Mouse (Mus musculus) kidney, adult 11 months (tissue): ENCODE results near the gene Raver1.
A peak's percentile ranks its signal among the peaks of the same experiment; 100 is the strongest.
"Not testable (repeated sequence)": the region's sequence is repeated elsewhere in the genome, so short reads cannot be mapped to it uniquely, and the experiment has no call there.

Source experiments
- DNase-seq: peaks from one replicate; pipeline ENCODE4 v3.0.0; 2022

The Raver1 gene

DNA sequence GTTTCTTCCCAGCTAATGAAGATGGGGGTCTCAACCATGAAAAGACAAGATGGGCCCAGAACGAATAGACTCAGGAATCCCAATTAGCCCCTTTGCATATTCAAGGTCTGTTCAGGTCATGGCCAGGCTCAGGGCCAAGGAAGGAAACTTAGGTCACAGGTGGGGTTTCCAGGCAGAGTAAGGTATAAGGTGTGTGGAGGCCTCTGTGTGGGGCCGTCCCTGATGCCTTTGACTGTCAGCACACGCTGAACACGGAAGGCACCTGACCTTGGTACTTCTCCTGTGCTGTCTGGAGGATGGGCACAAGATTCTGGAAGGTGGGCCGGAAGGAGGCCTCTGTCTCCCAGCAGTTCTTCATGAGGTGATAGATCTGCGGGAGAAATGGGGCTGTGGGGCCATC lies 13.0 kb upstream of the Raver1 start:
- DNase-seq, result no peak

DNA sequence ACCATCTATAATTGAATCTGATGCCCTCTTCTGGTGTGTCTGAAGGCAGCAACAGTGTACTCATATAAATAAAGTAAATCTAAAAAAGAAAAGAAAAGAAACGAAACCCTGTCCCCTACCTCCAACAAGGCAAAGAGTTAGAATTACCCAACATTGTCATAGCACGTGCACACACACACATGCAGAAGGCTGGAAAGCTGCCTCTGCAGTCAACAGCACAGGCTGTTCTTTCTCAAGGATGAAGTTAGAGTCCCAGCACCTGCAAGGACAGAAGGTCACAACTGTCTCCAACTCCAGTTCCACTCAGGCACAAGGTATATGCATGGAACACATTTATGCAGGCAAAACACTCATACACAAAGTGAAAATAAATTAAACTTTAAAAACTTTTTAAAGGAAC lies 10.3 kb upstream of the Raver1 start:
- DNase-seq, result no peak

- DNase-seq, result no peak
These were observed 8.8 kb upstream of the Raver1 start for GRCm38 (mm10) chr9:21100447-21101161.

DNA sequence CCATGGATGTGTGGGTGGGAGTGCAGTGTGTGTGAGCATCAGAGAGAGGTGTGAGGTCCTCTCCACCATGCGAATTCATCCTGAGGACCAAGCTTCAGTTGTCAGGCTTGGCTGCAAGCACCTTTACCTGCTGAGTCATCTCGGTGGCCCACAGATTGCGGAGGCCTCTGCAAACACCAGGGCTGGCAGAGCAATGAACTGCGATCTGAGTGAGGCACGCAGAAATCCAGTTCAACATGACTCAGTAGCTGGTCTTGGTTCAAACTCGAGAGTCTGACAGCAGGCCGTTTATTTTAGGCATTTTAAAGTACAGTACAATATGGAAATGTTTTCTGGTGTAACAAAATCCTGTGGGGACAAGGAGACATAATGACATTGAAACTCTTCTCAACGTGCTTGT lies 6.0 kb upstream of the Raver1 start:
- no peak for DNase-seq

DNA sequence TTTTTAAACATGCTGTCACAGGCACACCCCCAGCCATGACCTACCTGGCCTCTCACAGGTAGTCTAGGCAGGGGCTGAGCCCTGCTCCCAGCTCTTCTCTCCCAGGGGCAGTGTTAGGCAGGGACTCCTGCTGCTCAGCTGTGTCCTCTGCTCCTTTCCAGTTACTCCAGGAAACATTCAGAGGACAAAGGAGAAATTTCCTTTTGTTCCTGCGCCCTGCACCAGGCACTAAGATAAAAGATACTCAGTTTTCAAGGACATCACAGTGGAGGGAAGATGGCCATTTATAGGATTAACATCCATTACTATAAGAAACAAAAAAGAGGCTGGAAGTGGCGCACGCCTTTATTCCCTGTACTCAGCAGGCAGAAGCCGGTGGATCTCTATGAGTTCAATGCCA lies 4.2 kb upstream of the Raver1 start:
- DNase-seq, result no peak

DNA sequence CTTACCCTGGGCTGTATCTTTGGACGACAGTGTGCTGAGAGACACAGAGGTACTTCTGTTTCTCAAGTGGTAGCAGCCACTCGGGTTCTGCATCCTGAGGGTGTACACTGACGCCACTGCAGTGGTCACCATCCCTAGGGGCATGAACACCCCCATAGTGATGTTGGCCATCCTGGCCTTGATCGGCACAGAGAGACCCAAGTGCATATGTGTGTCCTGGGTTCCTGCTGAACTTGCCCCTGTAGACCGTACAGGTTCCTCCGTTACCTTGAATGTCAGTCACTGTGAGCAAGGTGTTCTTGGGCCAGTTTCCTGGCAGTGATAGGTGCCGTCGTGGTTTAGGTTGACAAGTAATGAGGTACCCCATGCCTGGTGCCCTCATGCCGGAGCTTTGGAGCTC lies 1.6 kb upstream of the Raver1 start:
- DNase-seq, result no peak

GRCm38 (mm10) chr9:21090972-21091706 lies 669 bp downstream of the Raver1 start:
- peak; percentile 32 for DNase-seq

- DNase-seq, result no peak
These were observed 1.3 kb downstream of the Raver1 start for GRCm38 (mm10) chr9:21090537-21090936.

- no peak for DNase-seq
These were observed 8.5 kb downstream of the Raver1 start for GRCm38 (mm10) chr9:21083324-21083723.

- DNase-seq, result no peak
These were observed 10.7 kb downstream of the Raver1 start for GRCm38 (mm10) chr9:21081127-21081526.

GRCm38 (mm10) chr9:21075625-21076024 lies 16.2 kb downstream of the Raver1 start:
- no peak for DNase-seq

- no peak for DNase-seq
These were observed 17.6 kb downstream of the Raver1 start for GRCm38 (mm10) chr9:21074173-21074572.

GRCm38 (mm10) chr9:21073044-21073840 lies 18.6 kb downstream of the Raver1 start, which contains the start of the genes Gm49373 and Fdx1l:
Gene Gm49373, minus strand, starts transcription at chr9:21073096.
Gene Fdx1l, minus strand, starts transcription at chr9:21073614.
- peak; percentile 90 for DNase-seq

DNA sequence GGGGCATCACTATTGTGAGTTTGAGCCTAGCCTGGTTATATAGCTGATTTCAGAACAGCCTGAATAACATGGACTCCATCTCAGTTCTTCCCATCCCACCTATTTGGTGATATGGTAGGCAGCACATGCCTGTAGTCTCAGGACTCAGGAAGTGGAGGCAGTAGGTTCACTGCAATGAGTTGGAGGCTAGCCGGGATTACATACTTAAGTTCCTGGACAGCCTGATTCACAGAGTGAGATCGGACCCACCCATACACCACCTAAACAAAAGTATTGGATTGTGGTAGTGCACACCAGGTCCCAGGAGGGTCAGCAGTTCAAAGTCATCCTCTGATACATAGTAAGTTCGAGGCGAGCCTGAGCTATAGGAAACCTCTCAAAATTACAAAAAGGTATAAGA lies 19.2 kb downstream of the Raver1 start:
- no peak for DNase-seq

- no peak for DNase-seq
These were observed 24.7 kb downstream of the Raver1 start, which contains the start of gene Zglp1 for GRCm38 (mm10) chr9:21067006-21067684. Gene Zglp1, minus strand, starts transcription at chr9:21067093.

DNA sequence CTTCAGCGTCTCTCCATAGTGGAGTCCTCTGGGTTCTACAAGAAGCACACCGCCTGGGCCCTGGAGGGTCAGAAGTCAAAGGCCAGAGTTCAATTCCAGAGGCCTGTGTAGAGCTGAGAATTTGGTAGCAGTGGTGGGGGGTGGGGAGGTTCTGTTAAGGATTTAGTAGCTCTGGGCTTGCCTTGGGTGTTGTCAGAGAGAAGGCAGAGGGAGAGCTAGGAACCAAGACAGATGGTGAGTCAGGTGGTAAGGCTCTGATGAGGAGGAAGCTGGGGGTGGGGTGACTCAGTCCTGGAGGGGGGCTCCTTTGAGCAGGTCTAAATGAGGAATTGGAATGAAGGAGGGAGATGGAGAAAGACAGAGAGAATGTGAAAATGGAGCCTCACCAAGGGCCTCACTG lies 28.9 kb downstream of the Raver1 start:
- DNase-seq, result no peak

DNA sequence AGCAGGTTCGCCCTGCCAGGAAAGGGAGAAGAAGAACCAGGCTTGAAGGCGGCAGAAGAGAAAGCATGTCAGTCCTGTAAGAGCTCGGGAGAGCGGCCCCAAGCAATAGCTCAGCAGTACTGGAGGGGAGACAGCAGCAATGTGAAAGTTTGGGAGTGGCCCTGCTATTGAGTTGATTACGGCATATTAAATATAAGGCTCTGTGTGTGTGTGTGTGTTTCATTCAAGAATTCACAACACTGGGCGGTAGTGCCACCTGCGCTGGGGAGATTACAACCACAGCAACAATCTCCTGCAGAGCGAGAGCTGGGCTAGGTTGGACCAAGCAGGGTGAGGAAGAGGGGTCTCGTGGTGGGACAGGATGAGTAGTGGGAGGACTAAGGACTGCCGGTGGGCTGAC lies 40.2 kb downstream of the Raver1 start:
- no peak for DNase-seq

DNA sequence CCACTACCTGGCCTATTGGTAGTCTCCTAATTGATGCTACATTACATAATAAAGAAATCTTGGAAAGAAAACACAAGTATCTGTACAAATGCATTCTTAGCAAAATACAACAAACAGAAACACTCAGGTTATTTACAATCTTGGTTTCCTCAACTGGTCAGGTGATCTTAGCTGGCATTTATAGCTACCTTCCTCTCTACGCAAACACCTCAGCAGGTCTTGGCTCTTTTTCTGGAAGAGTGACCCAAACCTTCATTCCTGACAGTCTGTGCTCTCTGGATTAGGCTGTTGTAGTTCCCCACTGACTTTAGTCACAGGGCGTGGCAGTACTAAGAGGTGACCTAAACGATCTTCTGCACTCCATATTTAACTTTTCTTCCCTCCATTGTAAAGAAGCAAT lies 46.6 kb downstream of the Raver1 start:
- DNase-seq, result no peak

DNA sequence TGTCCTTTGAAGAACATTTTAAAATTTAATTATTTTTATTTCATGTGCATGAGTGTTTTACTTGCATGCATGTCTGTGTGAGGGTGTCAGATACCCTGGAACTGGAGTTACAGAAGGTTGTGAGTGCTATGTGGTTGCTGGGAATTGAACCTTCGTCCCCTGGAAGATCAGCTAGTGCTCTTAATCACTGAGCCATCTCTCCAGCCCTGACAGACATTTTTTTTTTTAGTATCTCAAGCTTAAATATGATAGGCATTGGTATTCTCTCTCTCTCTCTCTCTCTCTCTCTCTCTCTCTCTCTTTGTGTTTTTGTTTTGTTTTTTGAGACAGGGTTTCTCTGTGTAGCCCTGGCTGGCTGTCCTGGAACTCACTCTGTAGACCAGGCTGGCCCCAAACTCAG lies 47.0 kb downstream of the Raver1 start:
- DNase-seq, result not testable (repeated sequence)

DNA sequence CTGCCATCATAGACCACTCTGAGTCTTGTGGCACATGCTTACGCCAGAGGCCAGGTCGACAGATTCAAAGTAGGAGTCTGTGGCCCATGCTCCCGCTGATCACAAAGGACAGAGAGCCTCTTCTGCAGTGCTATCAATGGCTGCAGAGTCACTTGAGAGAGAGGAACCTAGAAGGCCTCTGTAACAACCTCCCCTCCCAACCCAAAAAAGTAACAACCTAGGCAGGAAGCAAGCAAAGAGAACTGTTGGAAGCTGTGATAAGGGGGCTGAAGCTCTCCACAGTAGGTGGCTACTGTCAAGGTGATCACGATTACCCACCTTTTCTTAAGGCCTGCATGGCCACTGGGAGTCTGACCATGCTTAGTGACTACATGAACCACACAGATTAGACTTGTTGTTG lies 48.2 kb downstream of the Raver1 start:
- DNase-seq, result no peak

GRCm38 (mm10) chr9:21041308-21041707 lies 50.5 kb downstream of the Raver1 start:
- DNase-seq, result no peak

GRCm38 (mm10) chr9:21039779-21040178 lies 52.0 kb downstream of the Raver1 start:
- DNase-seq, result no peak

GRCm38 (mm10) chr9:21037481-21037891 lies 54.3 kb downstream of the Raver1 start:
- no peak for DNase-seq
